Mouse (Mus musculus) CD8-positive naive resting alpha-beta T cell, adult 2 months (primary cell): ENCODE measurements around the gene Dcaf12l2.

Source experiments
- DNase-seq, 2 experiments: peaks; one replicate each; pipeline ENCODE4 v3.0.0; 2022; ENCODE audit warnings: low read depth in 2 of 2, low spot score in 2 of 2

The Dcaf12l2 gene

GRCm38 (mm10) chrX:44367646-44368521, at the start of gene Dcaf12l2:
Dcaf12l2 (minus strand) TSS chrX:44368342.
- no peak for DNase-seq

GRCm38 (mm10) chrX:44367280-44367645, 879 bp downstream of the Dcaf12l2 start:
- no peak for DNase-seq
